Mouse (Mus musculus) forebrain, embryonic 15.5 days (tissue): ENCODE results near the gene Rims4. TPM values are rescaled to one million over a fixed set of nuclear protein-coding genes. Genes with fewer than 3 reads are reported as not detected.

Source experiments
- ATAC-seq: fragments of 200-750 bp; cut with Nextera tagmentation; replicated peaks from 2 replicates; pipeline ENCODE4 v1.8.0; 2017; ENCODE audit warnings: mild to moderate bottlenecking, moderate TSS enrichment, moderate library complexity
- H3K27ac ChIP-seq: fragments of 300-500 bp; sonication (generic); replicated peaks from 2 replicates; pipeline ENCODE4 v1.5.1; 2015; ENCODE audit warnings: mild to moderate bottlenecking, inconsistent platforms
- H3K27me3 ChIP-seq: fragments of 300-500 bp; sonication (generic); 2 replicates; pipeline ENCODE4 v1.6.1; 2015; ENCODE audit warnings: inconsistent platforms
- H3K36me3 ChIP-seq: fragments of 300-500 bp; sonication (generic); 2 replicates; pipeline ENCODE4 v1.6.1; 2015; ENCODE audit warnings: mild to moderate bottlenecking, inconsistent platforms
- H3K4me1 ChIP-seq: fragments of 300-500 bp; sonication (generic); 2 replicates; pipeline ENCODE4 v1.6.1; 2015; ENCODE audit warnings: inconsistent platforms
- H3K4me2 ChIP-seq: fragments of 300-500 bp; sonication (generic); replicated peaks from 2 replicates; pipeline ENCODE4 v1.6.1; 2015; ENCODE audit warnings: mild to moderate bottlenecking, inconsistent platforms
- H3K4me3 ChIP-seq: fragments of 300-500 bp; sonication (generic); 2 replicates; pipeline ENCODE4 v1.5.1; 2015; ENCODE audit warnings: mild to moderate bottlenecking, inconsistent platforms
- H3K9ac ChIP-seq: fragments of 300-500 bp; sonication (generic); replicated peaks from 2 replicates; pipeline ENCODE4 v1.6.1; 2015; ENCODE audit warnings: mild to moderate bottlenecking, inconsistent platforms
- H3K9me3 ChIP-seq: fragments of 300-500 bp; sonication (generic); 2 replicates; pipeline ENCODE4 v1.6.1; 2016; ENCODE audit warnings: inconsistent platforms
- WGBS: fragments of 180-500 bp; shearing (Covaris S2); methylation state at CpG from one replicate; pipeline ENCODE4 v1.1.7; 2015; ENCODE audit warnings: mixed read lengths; 5-methylcytosine and 5-hydroxymethylcytosine counted together
- polyA plus RNA-seq: library from polyadenylated mRNA; unstranded; fragments of >200 nt; fragmentation: Nextera tagmentation; extraction: Ambion mirVana; gene quantifications from 2 replicates; pipeline ENCODE4 v1.2.1, GENCODE M21; 2015

The Rims4 gene
- polyA plus RNA-seq, 1 experiment from 2014 or later, result 7.7 TPM

GRCm38 (mm10) chr2:163882859-163883652, 35.4 kb downstream of the Rims4 start:
- Histone ChIP-seq H3K27me3 (no peaks in the 10 kb centered on the region), H3K4me1 (no peaks in the 10 kb centered on the region), H3K4me2 (no peak overlapping the region), H3K27ac (no peak overlapping the region), H3K9ac (no peak overlapping the region), H3K4me3 (no peak overlapping the region), H3K9me3 (no peaks in the 10 kb centered on the region), H3K36me3 (no peaks in the 10 kb centered on the region)
- WGBS, result 68% methylated on average over 17 of the region's 17 CpGs
- no peak for ATAC-seq

GRCm38 (mm10) chr2:163880891-163881290, 37.6 kb downstream of the Rims4 start:
- no peaks in the 10 kb centered on the region for H3K27me3 ChIP-seq
- ATAC-seq, result no peak
- no peak overlapping the region for H3K27ac ChIP-seq
- WGBS, result 82% methylated on average over 6 of the region's 6 CpGs
- H3K4me3 ChIP-seq, result no peak overlapping the region
- H3K9me3 ChIP-seq, result no peaks in the 10 kb centered on the region
- no peaks in the 10 kb centered on the region for H3K36me3 ChIP-seq
- H3K9ac ChIP-seq, result no peak overlapping the region
- no peak overlapping the region for H3K4me2 ChIP-seq
- peaks cover 10% of the 10 kb centered on the region for H3K4me1 ChIP-seq

GRCm38 (mm10) chr2:163876830-163877498, 41.5 kb downstream of the Rims4 start:
- H3K27ac ChIP-seq, result no peak overlapping the region
- ATAC-seq, result no peak
- H3K9me3 ChIP-seq, result no peaks in the 10 kb centered on the region
- H3K27me3 ChIP-seq, result no peaks in the 10 kb centered on the region
- no peak overlapping the region for H3K9ac ChIP-seq
- WGBS, result 63% methylated on average over 14 of the region's 14 CpGs
- no peak overlapping the region for H3K4me3 ChIP-seq
- no peak overlapping the region for H3K4me2 ChIP-seq
- peaks cover 22% of the 10 kb centered on the region for H3K4me1 ChIP-seq
- no peaks in the 10 kb centered on the region for H3K36me3 ChIP-seq

GRCm38 (mm10) chr2:163875484-163875883, 43.0 kb downstream of the Rims4 start:
- no peak overlapping the region for H3K27ac ChIP-seq
- peak; percentile 80 for ATAC-seq
- H3K4me2 ChIP-seq, result no peak overlapping the region
- no peak overlapping the region for H3K9ac ChIP-seq
- no peaks in the 10 kb centered on the region for H3K9me3 ChIP-seq
- H3K36me3 ChIP-seq, result no peaks in the 10 kb centered on the region
- H3K4me1 ChIP-seq, result peaks cover 25% of the 10 kb centered on the region
- 53% methylated on average over 7 of the region's 7 CpGs for WGBS
- H3K27me3 ChIP-seq, result peaks cover 11% of the 10 kb centered on the region; the same call in 1 of the 2 replicates
- no peak overlapping the region for H3K4me3 ChIP-seq

GRCm38 (mm10) chr2:163874877-163875276, 43.6 kb downstream of the Rims4 start:
- Histone ChIP-seq H3K4me1 (peaks cover 30% of the 10 kb centered on the region), H3K9ac (no peak overlapping the region)
- whole genome bisulfite sequencing, result 20% methylated on average over 5 of the region's 5 CpGs

GRCm38 (mm10) chr2:163871906-163872305, 46.6 kb downstream of the Rims4 start:
- H3K27me3 ChIP-seq, result peaks cover 16% of the 10 kb centered on the region; the same call in 1 of the 2 replicates
- no peak for ATAC-seq
- H3K36me3 ChIP-seq, result no peaks in the 10 kb centered on the region
- 44% methylated on average over 3 of the region's 3 CpGs for WGBS
- no peak overlapping the region for H3K4me2 ChIP-seq
- no peak overlapping the region for H3K9ac ChIP-seq
- H3K4me3 ChIP-seq, result no peak overlapping the region
- H3K27ac ChIP-seq, result no peak overlapping the region
- peaks cover 34% of the 10 kb centered on the region for H3K4me1 ChIP-seq
- H3K9me3 ChIP-seq, result no peaks in the 10 kb centered on the region

More at GRCm38 (mm10) chr2:163874877-163875276, 43.6 kb downstream of the Rims4 start:
- Histone ChIP-seq H3K27ac (no peak overlapping the region), H3K4me3 (no peak overlapping the region), H3K27me3 (peaks cover 16% of the 10 kb centered on the region; the same call in 1 of the 2 replicates), H3K4me2 (no peak overlapping the region), H3K9me3 (no peaks in the 10 kb centered on the region), H3K36me3 (no peaks in the 10 kb centered on the region)
- ATAC-seq, result no peak

GRCm38 (mm10) chr2:163871266-163871665, 47.2 kb downstream of the Rims4 start:
- Histone ChIP-seq H3K27ac (no peak overlapping the region), H3K9ac (no peak overlapping the region), H3K4me2 (no peak overlapping the region), H3K4me1 (peaks cover 29% of the 10 kb centered on the region), H3K9me3 (no peaks in the 10 kb centered on the region), H3K4me3 (no peak overlapping the region), H3K27me3 (peaks cover 16% of the 10 kb centered on the region; the same call in 1 of the 2 replicates), H3K36me3 (no peaks in the 10 kb centered on the region)
- 73% methylated on average over 4 of the region's 4 CpGs for WGBS
- no peak for ATAC-seq

GRCm38 (mm10) chr2:163869783-163870182, 48.7 kb downstream of the Rims4 start:
- no peak overlapping the region for H3K4me2 ChIP-seq
- WGBS, result 30% methylated on average over 5 of the region's 5 CpGs
- no peak overlapping the region for H3K4me3 ChIP-seq
- H3K4me1 ChIP-seq, result peaks cover 15% of the 10 kb centered on the region
- H3K9ac ChIP-seq, result no peak overlapping the region
- ATAC-seq, result no peak; the same call in 1 of the 2 replicates
- H3K27me3 ChIP-seq, result peaks cover 19% of the 10 kb centered on the region; the same call in 1 of the 2 replicates
- H3K9me3 ChIP-seq, result no peaks in the 10 kb centered on the region
- no peak overlapping the region for H3K27ac ChIP-seq
- no peaks in the 10 kb centered on the region for H3K36me3 ChIP-seq

GRCm38 (mm10) chr2:163866061-163866460, 52.4 kb downstream of the Rims4 start:
- 91% methylated on average over 9 of the region's 9 CpGs for WGBS

GRCm38 (mm10) chr2:163865311-163865710, 53.2 kb downstream of the Rims4 start:
- Histone ChIP-seq H3K4me1 (peaks cover 9% of the 10 kb centered on the region), H3K9ac (no peak overlapping the region), H3K36me3 (no peaks in the 10 kb centered on the region), H3K27me3 (peaks cover 6% of the 10 kb centered on the region; the same call in 1 of the 2 replicates), H3K27ac (no peak overlapping the region), H3K4me3 (no peak overlapping the region), H3K4me2 (no peak overlapping the region), H3K9me3 (no peaks in the 10 kb centered on the region)
- ATAC-seq, result no peak
- 91% methylated on average over 5 of the region's 5 CpGs for WGBS

More at GRCm38 (mm10) chr2:163866061-163866460, 52.4 kb downstream of the Rims4 start:
- Histone ChIP-seq H3K27ac (no peak overlapping the region), H3K9ac (no peak overlapping the region), H3K27me3 (peaks cover 12% of the 10 kb centered on the region; the same call in 1 of the 2 replicates), H3K4me1 (peaks cover 13% of the 10 kb centered on the region), H3K9me3 (no peaks in the 10 kb centered on the region), H3K4me2 (no peak overlapping the region), H3K4me3 (no peak overlapping the region), H3K36me3 (no peaks in the 10 kb centered on the region)
- no peak for ATAC-seq

GRCm38 (mm10) chr2:163858254-163858947, 60.1 kb downstream of the Rims4 start:
- H3K4me1 ChIP-seq, result peaks cover 9% of the 10 kb centered on the region
- H3K9me3 ChIP-seq, result no peaks in the 10 kb centered on the region
- no peak overlapping the region for H3K27ac ChIP-seq
- H3K9ac ChIP-seq, result no peak overlapping the region; the same call in 1 of the 2 replicates
- H3K4me2 ChIP-seq, result peak overlapping the region; percentile 37
- peak overlapping the region; percentile 17; the same call in 1 of the 2 replicates for H3K4me3 ChIP-seq
- WGBS, result 15% methylated on average over 50 of the region's 50 CpGs
- peak; percentile 75 for ATAC-seq
- no peaks in the 10 kb centered on the region for H3K36me3 ChIP-seq
- H3K27me3 ChIP-seq, result peaks cover 50% of the 10 kb centered on the region

GRCm38 (mm10) chr2:163857233-163857632, 61.2 kb downstream of the Rims4 start:
- no peak overlapping the region for H3K27ac ChIP-seq
- no peak overlapping the region for H3K4me3 ChIP-seq
- peaks cover 59% of the 10 kb centered on the region for H3K27me3 ChIP-seq
- H3K9me3 ChIP-seq, result no peaks in the 10 kb centered on the region
- no peaks in the 10 kb centered on the region for H3K36me3 ChIP-seq
- H3K4me2 ChIP-seq, result no peak overlapping the region
- no peak for ATAC-seq
- peaks cover 9% of the 10 kb centered on the region for H3K4me1 ChIP-seq
- no peak overlapping the region for H3K9ac ChIP-seq
- WGBS, result 78% methylated on average over 6 of the region's 6 CpGs
